Mouse (Mus musculus): ENCODE measurements at regions not wholly inside any gene's neighbourhood (a gene's known extent, or its start where the extent isn't known, plus 50 kb on each side); places are given as distances from the start of the nearest gene placed in this dataset.

DNA sequence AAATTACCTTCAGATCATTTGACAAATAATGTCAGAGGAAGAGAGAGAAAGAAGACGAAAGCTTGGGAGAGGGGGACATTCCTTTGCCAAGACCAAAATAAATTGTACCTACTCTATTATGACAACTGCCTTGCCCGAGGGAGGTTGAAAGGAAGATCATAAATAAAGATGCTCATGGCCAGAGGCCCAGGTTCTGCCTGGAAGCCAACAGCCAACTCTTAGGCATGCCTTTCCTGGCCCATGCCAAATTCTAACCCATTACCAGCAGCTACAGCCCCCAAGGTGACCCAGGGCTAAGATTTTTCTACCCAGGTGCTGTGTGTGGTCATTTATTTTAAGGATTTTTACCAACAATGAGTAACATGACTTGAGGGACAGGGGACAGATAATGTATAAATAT, 54.9 kb downstream of the Cbln1 start:
- no peak overlapping the region for H3K9ac ChIP-seq
- H3K36me3 ChIP-seq, result no peaks in the 10 kb centered on the region
- H3K4me2 ChIP-seq, result no peak overlapping the region
- 62% methylated on average over 2 of the region's 2 CpGs for WGBS
- H3K27me3 ChIP-seq, result no peaks in the 10 kb centered on the region
- H3K9me3 ChIP-seq, result no peaks in the 10 kb centered on the region
- ATAC-seq (ENCODE audit: insufficient number of reproducible peaks, insufficient read depth, low FRiP score, low TSS enrichment, low read depth), result no peak
- H3K4me3 ChIP-seq, result no peak overlapping the region
- no peaks in the 10 kb centered on the region for H3K4me1 ChIP-seq
- H3K27ac ChIP-seq, result no peak overlapping the region

DNA sequence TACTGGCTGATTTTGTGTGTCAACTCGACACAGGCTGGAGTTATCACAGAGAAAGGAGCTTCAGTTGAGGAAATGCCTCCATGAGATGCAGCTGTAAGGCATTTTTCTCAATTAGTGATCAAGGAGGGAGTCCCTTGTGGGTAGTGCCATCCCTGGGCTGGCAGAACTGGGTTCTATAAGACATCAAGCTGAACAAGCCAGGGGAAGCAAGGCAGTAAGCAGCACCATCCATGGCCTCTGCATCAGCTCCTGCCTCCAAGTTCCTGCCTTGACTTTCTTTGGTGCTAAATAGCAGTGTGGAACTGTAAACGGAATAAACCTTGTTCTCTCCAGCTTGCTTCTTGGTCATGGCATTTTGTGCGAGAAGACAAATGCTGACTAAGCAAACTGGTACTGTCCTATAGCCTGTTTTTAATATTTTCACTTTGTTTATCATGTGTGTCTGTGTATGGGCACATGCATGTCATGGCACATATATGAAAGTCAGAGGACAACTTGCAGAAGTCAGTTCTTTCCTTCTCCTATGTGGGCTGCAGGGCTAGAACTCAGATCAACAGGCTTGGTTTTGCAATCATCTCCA, 57.3 kb downstream of the Cbln1 start:
- no peak overlapping the region for H3K9ac ChIP-seq
- no peak overlapping the region for H3K4me2 ChIP-seq
- no peaks in the 10 kb centered on the region for H3K9me3 ChIP-seq
- H3K4me3 ChIP-seq, result no peak overlapping the region
- no peaks in the 10 kb centered on the region for H3K4me1 ChIP-seq
- no peaks in the 10 kb centered on the region for H3K36me3 ChIP-seq
- H3K27ac ChIP-seq, result no peak overlapping the region
- ATAC-seq (ENCODE audit: insufficient number of reproducible peaks, insufficient read depth, low FRiP score, low TSS enrichment, low read depth), result no peak
- H3K27me3 ChIP-seq, result no peaks in the 10 kb centered on the region
- WGBS, result 73% methylated on average over 3 of the region's 3 CpGs

DNA sequence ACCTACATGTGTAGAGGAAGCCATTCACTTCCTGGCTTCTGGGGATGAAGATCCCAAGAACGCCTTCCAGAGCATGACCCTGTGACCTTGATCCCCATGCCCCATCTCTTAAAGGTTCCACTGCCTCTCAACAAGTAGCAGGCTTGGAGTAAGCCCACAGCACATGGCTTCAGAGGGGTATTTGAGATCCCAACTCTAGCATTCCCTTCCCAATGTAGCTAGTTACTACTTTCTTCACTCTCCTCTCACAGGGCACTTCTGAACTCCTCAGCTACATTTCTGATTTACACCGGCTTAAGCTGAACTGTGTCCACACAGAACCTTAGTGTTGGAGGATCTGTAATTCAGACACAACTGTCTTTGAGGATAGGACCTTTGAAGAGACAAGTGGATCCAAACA, 83.4 kb downstream of the Cbln1 start:
- Histone ChIP-seq H3K9ac (no peak overlapping the region), H3K4me3 (no peak overlapping the region), H3K4me2 (no peak overlapping the region), H3K4me1 (no peaks in the 10 kb centered on the region), H3K27ac (no peak overlapping the region), H3K36me3 (no peaks in the 10 kb centered on the region), H3K27me3 (no peaks in the 10 kb centered on the region), H3K9me3 (no peaks in the 10 kb centered on the region; the same call in 1 of the 2 replicates)
- WGBS, result 62% methylated on average over 2 of the region's 2 CpGs
- ATAC-seq (ENCODE audit: insufficient number of reproducible peaks, insufficient read depth, low FRiP score, low TSS enrichment, low read depth), result no peak

- Histone ChIP-seq H3K36me3 (no peaks in the 10 kb centered on the region), H3K27ac (no peak overlapping the region), H3K9ac (no peak overlapping the region), H3K4me2 (no peak overlapping the region), H3K9me3 (no peaks in the 10 kb centered on the region; the same call in 1 of the 2 replicates), H3K4me1 (no peaks in the 10 kb centered on the region), H3K27me3 (no peaks in the 10 kb centered on the region), H3K4me3 (no peak overlapping the region)
- ATAC-seq (ENCODE audit: insufficient number of reproducible peaks, insufficient read depth, low FRiP score, low TSS enrichment, low read depth), result no peak
- WGBS, result 71% methylated on average over 12 of the region's 12 CpGs
Measured at GRCm38 (mm10) chr8:87383527-87384206, 88.7 kb downstream of the Cbln1 start.

GRCm38 (mm10) chr8:87382311-87382710, 90.1 kb downstream of the Cbln1 start:
- Histone ChIP-seq H3K4me1 (no peaks in the 10 kb centered on the region), H3K27me3 (no peaks in the 10 kb centered on the region), H3K4me2 (no peak overlapping the region), H3K27ac (no peak overlapping the region), H3K36me3 (no peaks in the 10 kb centered on the region), H3K4me3 (no peak overlapping the region), H3K9ac (no peak overlapping the region), H3K9me3 (no peaks in the 10 kb centered on the region; the same call in 1 of the 2 replicates)
- 78% methylated on average over 5 of the region's 5 CpGs for WGBS
- ATAC-seq (ENCODE audit: insufficient number of reproducible peaks, insufficient read depth, low FRiP score, low TSS enrichment, low read depth), result no peak

DNA sequence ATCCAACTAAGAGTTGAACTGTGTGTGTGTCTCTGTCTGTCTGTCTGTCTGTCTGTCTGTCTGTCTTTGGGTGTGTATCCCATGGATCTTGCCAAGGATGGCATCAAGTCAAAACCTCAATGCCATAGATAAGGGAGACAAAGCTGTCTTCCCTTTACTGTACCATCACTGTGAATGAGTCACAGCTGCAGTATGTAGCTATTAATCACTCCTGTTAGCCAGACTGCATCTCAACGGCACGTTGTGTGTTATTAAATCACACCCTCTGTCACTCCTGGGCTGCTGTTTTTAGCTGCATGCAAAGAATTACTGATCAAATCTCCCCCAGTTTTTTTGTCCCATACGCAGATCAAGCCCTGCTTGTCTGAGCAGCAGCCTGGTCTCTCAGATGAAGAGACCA, 91.6 kb downstream of the Cbln1 start:
- WGBS, result 72% methylated on average over 3 of the region's 3 CpGs
- H3K4me3 ChIP-seq, result no peak overlapping the region
- H3K4me2 ChIP-seq, result no peak overlapping the region
- no peaks in the 10 kb centered on the region for H3K36me3 ChIP-seq
- no peak overlapping the region for H3K9ac ChIP-seq
- H3K9me3 ChIP-seq, result no peaks in the 10 kb centered on the region
- no peak overlapping the region for H3K27ac ChIP-seq
- ATAC-seq (ENCODE audit: insufficient number of reproducible peaks, insufficient read depth, low FRiP score, low TSS enrichment, low read depth), result no peak
- no peaks in the 10 kb centered on the region for H3K4me1 ChIP-seq
- no peaks in the 10 kb centered on the region for H3K27me3 ChIP-seq

GRCm38 (mm10) chr8:87379296-87379695, 93.1 kb downstream of the Cbln1 start:
- no peaks in the 10 kb centered on the region for H3K27me3 ChIP-seq
- H3K9ac ChIP-seq, result no peak overlapping the region
- no peak overlapping the region for H3K4me3 ChIP-seq
- no peak overlapping the region for H3K4me2 ChIP-seq
- no peaks in the 10 kb centered on the region for H3K9me3 ChIP-seq
- WGBS, result 90% methylated on average over 8 of the region's 8 CpGs
- H3K27ac ChIP-seq, result no peak overlapping the region
- ATAC-seq (ENCODE audit: insufficient number of reproducible peaks, insufficient read depth, low FRiP score, low TSS enrichment, low read depth), result no peak
- peaks cover 6% of the 10 kb centered on the region; the same call in 1 of the 2 replicates for H3K4me1 ChIP-seq
- no peaks in the 10 kb centered on the region for H3K36me3 ChIP-seq

DNA sequence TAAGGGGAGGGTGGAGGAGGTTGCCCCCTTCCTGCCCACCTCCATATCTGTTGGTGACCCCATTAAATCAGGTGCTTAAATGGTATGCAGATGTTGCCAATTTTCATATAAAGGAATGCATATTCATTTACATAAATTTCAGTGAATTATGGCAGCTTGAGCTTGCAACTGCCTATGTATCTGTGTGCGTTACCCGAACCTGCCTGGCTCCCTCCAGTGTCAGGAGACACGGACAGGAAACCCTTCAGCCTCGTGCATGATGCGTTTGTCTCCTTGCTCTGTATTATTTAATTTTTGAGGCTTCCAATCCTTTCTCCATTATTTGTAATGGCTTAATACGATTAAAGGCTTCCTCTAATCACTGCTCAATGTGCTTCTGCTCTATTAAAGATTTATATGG, 98.4 kb downstream of the Cbln1 start:
- Histone ChIP-seq H3K27me3 (no peaks in the 10 kb centered on the region), H3K9ac (no peak overlapping the region), H3K9me3 (no peaks in the 10 kb centered on the region), H3K4me3 (no peak overlapping the region), H3K4me1 (peaks cover 17% of the 10 kb centered on the region), H3K36me3 (no peaks in the 10 kb centered on the region), H3K27ac (no peak overlapping the region), H3K4me2 (no peak overlapping the region)
- 30% methylated on average over 6 of the region's 6 CpGs for WGBS
- ATAC-seq (ENCODE audit: insufficient number of reproducible peaks, insufficient read depth, low FRiP score, low TSS enrichment, low read depth), result no peak

- peak overlapping the region; percentile 32 for H3K4me2 ChIP-seq
- no peaks in the 10 kb centered on the region for H3K27me3 ChIP-seq
- 13% methylated on average over 6 of the region's 6 CpGs for WGBS
- no peak; the same call in 1 of the 2 replicates for ATAC-seq (ENCODE audit: insufficient number of reproducible peaks, insufficient read depth, low FRiP score, low TSS enrichment, low read depth)
- peaks cover 17% of the 10 kb centered on the region for H3K4me1 ChIP-seq
- H3K27ac ChIP-seq, result no peak overlapping the region
- H3K4me3 ChIP-seq, result no peak overlapping the region
- no peaks in the 10 kb centered on the region for H3K9me3 ChIP-seq
- H3K9ac ChIP-seq, result no peak overlapping the region
- H3K36me3 ChIP-seq, result no peaks in the 10 kb centered on the region
Measured at GRCm38 (mm10) chr8:87373535-87373934, 98.9 kb downstream of the Cbln1 start.

- Histone ChIP-seq H3K9me3 (no peaks in the 10 kb centered on the region), H3K27ac (no peak overlapping the region), H3K4me2 (no peak overlapping the region), H3K27me3 (no peaks in the 10 kb centered on the region), H3K4me3 (no peak overlapping the region), H3K9ac (no peak overlapping the region), H3K36me3 (no peaks in the 10 kb centered on the region), H3K4me1 (peaks cover 17% of the 10 kb centered on the region)
- no peak; the same call in 1 of the 2 replicates for ATAC-seq (ENCODE audit: insufficient number of reproducible peaks, insufficient read depth, low FRiP score, low TSS enrichment, low read depth)
Measured at GRCm38 (mm10) chr8:87372061-87372460, 100.3 kb downstream of the Cbln1 start.

DNA sequence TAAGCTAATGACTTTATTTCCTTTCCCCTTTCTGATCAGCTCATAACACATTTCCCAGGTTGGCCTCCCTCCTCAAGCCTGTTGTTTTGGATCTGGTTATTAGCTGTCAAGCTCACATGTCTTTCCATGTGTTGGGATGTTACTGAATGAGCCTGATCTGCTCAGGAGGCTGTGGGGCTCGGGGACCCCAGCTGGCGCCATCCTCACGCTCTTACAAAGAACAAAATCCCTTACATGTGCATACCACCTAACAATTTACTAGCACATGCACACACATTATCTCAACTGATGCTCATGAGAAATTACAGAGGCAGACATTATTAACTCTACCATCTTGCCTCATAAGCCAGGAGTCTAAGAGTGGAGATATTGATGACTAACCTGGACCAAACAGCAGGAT, 102.2 kb downstream of the Cbln1 start:
- no peak overlapping the region for H3K4me2 ChIP-seq
- H3K27ac ChIP-seq, result no peak overlapping the region
- no peak for ATAC-seq (ENCODE audit: insufficient number of reproducible peaks, insufficient read depth, low FRiP score, low TSS enrichment, low read depth)
- WGBS, result 84% methylated on average over 3 of the region's 3 CpGs
- H3K4me1 ChIP-seq, result peaks cover 17% of the 10 kb centered on the region
- H3K9ac ChIP-seq, result no peak overlapping the region
- no peak overlapping the region for H3K4me3 ChIP-seq
- H3K36me3 ChIP-seq, result no peaks in the 10 kb centered on the region
- H3K9me3 ChIP-seq, result no peaks in the 10 kb centered on the region
- no peaks in the 10 kb centered on the region for H3K27me3 ChIP-seq

GRCm38 (mm10) chr8:87350471-87350870, 121.9 kb downstream of the Cbln1 start:
- H3K4me1 ChIP-seq, result no peaks in the 10 kb centered on the region
- WGBS, result 78% methylated on average over 4 of the region's 4 CpGs
- H3K27ac ChIP-seq, result no peak overlapping the region
- ATAC-seq (ENCODE audit: insufficient number of reproducible peaks, insufficient read depth, low FRiP score, low TSS enrichment, low read depth), result no peak
- no peaks in the 10 kb centered on the region for H3K27me3 ChIP-seq
- H3K9me3 ChIP-seq, result no peaks in the 10 kb centered on the region
- H3K4me2 ChIP-seq, result no peak overlapping the region
- H3K4me3 ChIP-seq, result no peak overlapping the region
- H3K36me3 ChIP-seq, result no peaks in the 10 kb centered on the region
- no peak overlapping the region for H3K9ac ChIP-seq

All from embryonic facial prominence, embryonic 13.5 days (tissue).